Mouse (Mus musculus) hindbrain, postnatal 0 days (tissue): ENCODE data around the gene Slc22a14. TPM values are rescaled to one million over a fixed set of nuclear protein-coding genes. Genes with fewer than 3 reads are reported as not detected.

Experiments used
- ATAC-seq: fragments of 200-750 bp; cut with Nextera tagmentation; 2 replicates; pipeline ENCODE4 v1.8.0; 2017; ENCODE audit warnings: mild to moderate bottlenecking, moderate TSS enrichment, moderate library complexity
- DNase-seq: peaks from one replicate; pipeline ENCODE4 v3.0.0-alpha.2; 2015; ENCODE audit warnings: low spot score
- H3K27ac ChIP-seq: fragments of 300-500 bp; sonication (generic); 2 replicates; pipeline ENCODE4 v1.5.1; 2014; ENCODE audit warnings: mild to moderate bottlenecking
- H3K27me3 ChIP-seq: fragments of 300-500 bp; sonication (generic); 2 replicates; pipeline ENCODE4 v1.6.1; 2014; ENCODE audit warnings: low read length, mixed read lengths; ENCODE audit not compliant: insufficient read depth
- H3K36me3 ChIP-seq: fragments of 300-500 bp; sonication (generic); 2 replicates; pipeline ENCODE4 v1.6.1; 2014; ENCODE audit warnings: low read length, mixed read lengths; ENCODE audit not compliant: insufficient read depth
- H3K4me1 ChIP-seq: fragments of 300-500 bp; sonication (generic); 2 replicates; pipeline ENCODE4 v1.6.1; 2014; ENCODE audit warnings: antibody characterized with exemption, low read length, mixed read lengths; ENCODE audit not compliant: insufficient read depth
- H3K4me2 ChIP-seq: fragments of 300-500 bp; sonication (generic); 2 replicates; pipeline ENCODE4 v1.6.1; 2014; ENCODE audit warnings: low read depth, mild to moderate bottlenecking, low read length, moderate library complexity, mixed read lengths
- H3K4me3 ChIP-seq: fragments of 300-500 bp; sonication (generic); 2 replicates; pipeline ENCODE4 v1.5.1; 2014; ENCODE audit warnings: low read length
- H3K9ac ChIP-seq: fragments of 300-500 bp; sonication (generic); replicated peaks from 2 replicates; pipeline ENCODE4 v1.6.1; 2014; ENCODE audit warnings: mild to moderate bottlenecking, low read length, moderate library complexity, mixed read lengths
- H3K9me3 ChIP-seq: fragments of 300-500 bp; sonication (generic); 2 replicates; pipeline ENCODE4 v1.6.1; 2016; ENCODE audit warnings: low read length, mixed read lengths
- CTCF ChIP-seq: IDR thresholded peaks from 2 replicates; pipeline ENCODE4 v1.5.1; 2016; ENCODE audit warnings: antibody characterized with exemption, control low read depth, low read depth
- WGBS: fragments of 180-500 bp; shearing (Covaris S2); extraction: QIAGEN DNeasy Blood & Tissue Kit; methylation state at CpG from one replicate; pipeline ENCODE4 v1.1.7; 2014; 5-methylcytosine and 5-hydroxymethylcytosine counted together
- polyA plus RNA-seq: library from polyadenylated mRNA; unstranded; fragments of >200 nt; fragmentation: Nextera tagmentation; extraction: Ambion mirVana; gene quantifications from 2 replicates; pipeline ENCODE4 v1.2.1, GENCODE M21; 2015
- total RNA-seq: library from RNA; depleted of rRNA; stranded (reverse); fragments of >200 nt; gene quantifications from 2 replicates; pipeline ENCODE4 v1.2.3, GENCODE M21; 2014

The Slc22a14 gene
- total and polyA plus RNA-seq, 2 experiments from 2014 or later = not detected

DNA sequence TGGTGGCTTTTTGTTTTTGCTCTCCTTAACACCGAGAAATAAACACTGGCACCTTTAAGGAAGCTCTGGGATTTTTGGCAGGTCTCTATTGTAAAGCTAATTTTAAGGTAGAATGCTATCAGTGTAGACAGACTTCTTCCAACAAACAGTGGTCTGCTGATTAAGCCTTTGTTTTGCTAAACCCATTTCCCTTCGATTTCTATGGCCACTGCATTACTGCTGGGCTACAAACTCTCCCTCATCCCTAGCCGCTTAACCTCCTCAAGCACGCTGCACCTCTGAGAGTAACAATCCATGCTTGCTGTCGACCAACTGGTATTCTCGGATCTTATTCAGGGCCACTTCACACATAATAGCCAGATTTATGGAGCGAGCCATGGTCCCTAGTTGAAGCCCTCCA lies 44.4 kb downstream of the Slc22a14 start:
- Histone ChIP-seq H3K9ac (peak overlapping the region; percentile 83; the same call in 1 of the 2 replicates), H3K9me3 (no peaks in the 10 kb centered on the region), H3K27me3 (no peaks in the 10 kb centered on the region), H3K36me3 (no peaks in the 10 kb centered on the region), H3K4me1 (peaks cover 7% of the 10 kb centered on the region; the same call in 1 of the 2 replicates), H3K4me3 (peak overlapping the region; percentile 92), H3K27ac (0 out of 2 replicates have a peak overlapping the region, but pooled peaks have one; percentile 96), H3K4me2 (peak overlapping the region; percentile 94)
- 12% methylated on average over 7 of the region's 7 CpGs for WGBS
- TF ChIP-seq CTCF = no peak
- no peak for DNase-seq
- no peak for ATAC-seq

DNA sequence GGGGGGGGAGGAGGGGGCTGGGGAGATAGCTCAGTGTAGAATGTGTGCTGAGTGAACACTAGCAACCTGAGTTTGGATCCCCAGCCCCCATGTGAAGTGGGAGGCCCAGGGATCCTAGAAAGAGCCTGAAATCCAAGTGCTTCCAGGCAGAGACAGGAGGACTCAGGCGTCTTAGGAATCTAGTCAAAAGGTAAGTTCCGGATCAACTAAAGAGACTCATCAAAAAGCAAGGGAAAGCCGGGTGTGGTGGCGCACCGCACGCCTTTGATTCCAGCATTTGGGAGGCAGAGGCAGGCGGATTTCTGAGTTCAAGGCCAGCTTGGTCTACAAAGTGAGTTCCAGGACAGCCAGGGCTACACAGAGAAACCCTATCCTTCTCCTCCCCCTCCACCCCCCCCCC lies 44.9 kb downstream of the Slc22a14 start:
- no peak overlapping the region for H3K27ac ChIP-seq
- peak overlapping the region; percentile 94 for H3K4me2 ChIP-seq
- no peak overlapping the region for H3K4me3 ChIP-seq
- no peak for ATAC-seq
- no peak for DNase-seq
- H3K4me1 ChIP-seq = peaks cover 7% of the 10 kb centered on the region; the same call in 1 of the 2 replicates
- H3K9ac ChIP-seq = no peak overlapping the region; the same call in 1 of the 2 replicates
- no peaks in the 10 kb centered on the region for H3K9me3 ChIP-seq
- H3K36me3 ChIP-seq = no peaks in the 10 kb centered on the region
- no peak for TF ChIP-seq CTCF
- 88% methylated on average over 7 of the region's 7 CpGs for WGBS
- no peaks in the 10 kb centered on the region for H3K27me3 ChIP-seq

DNA sequence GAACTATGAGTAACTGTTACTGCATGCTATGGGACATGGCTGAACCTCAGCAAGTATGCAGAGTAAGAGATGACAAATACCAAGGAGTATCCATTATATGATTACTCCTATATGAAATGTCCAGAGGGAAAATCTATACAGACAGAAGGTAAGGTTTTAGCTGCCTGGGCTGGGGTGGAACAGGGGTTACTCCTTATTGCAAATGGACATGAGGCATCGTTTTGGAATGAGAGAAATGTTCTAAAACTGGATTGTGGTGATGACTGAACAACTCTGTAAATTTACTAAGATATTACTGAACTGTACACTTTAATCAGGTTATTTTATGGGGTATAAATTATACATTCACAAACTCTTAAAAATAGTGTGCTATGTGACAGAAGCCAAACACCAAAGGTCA lies 46.5 kb downstream of the Slc22a14 start:
- no peaks in the 10 kb centered on the region for H3K36me3 ChIP-seq
- no peak overlapping the region for H3K4me3 ChIP-seq
- no peak for DNase-seq
- no peaks in the 10 kb centered on the region for H3K27me3 ChIP-seq
- H3K4me1 ChIP-seq = peaks cover 7% of the 10 kb centered on the region; the same call in 1 of the 2 replicates
- H3K9me3 ChIP-seq = no peaks in the 10 kb centered on the region
- 93% methylated on average over 1 of the region's 1 CpGs for WGBS
- no peak overlapping the region for H3K27ac ChIP-seq
- H3K4me2 ChIP-seq = no peak overlapping the region
- no peak for TF ChIP-seq CTCF
- ATAC-seq = no peak
- no peak overlapping the region for H3K9ac ChIP-seq

DNA sequence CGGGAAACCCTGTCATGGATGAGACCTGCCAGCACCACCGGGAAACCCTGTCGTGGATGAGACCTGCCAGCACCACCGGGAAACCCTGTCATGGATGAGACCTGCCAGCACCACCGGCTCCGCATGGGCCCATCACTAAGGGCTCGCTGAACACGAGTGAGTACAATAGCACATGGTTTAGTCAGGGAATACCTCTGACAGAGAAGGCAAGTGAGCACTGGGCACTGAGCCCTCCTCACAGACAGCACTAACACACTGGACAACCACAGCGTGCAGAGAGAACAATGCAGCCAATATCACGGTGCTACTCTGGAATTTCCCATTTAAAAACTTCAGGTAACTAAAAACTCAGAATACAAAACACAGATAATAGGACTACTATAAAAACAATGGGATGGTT lies 52.3 kb downstream of the Slc22a14 start:
- ATAC-seq (no peak), DNase-seq (no peak)
- no peaks in the 10 kb centered on the region for H3K36me3 ChIP-seq

DNA sequence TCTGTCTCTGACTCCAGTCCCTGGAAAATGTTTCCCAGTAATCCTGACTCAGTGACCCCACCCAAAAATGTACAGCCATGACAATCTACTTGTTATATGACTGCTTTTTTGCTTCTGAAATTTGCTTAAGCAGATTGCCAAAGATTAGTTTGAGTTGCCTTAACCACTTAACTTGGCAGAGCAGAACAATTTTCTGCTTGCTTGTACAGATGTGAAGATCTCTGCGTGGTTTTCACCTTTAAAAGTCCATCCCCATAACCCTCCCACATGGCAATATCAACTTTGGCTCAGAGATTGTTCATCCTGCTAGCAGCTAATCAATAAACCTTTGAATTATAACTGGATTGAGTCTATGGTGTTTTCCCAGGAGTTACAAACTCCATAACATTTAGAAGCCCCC lies 56.3 kb downstream of the Slc22a14 start:
- no peak overlapping the region for H3K9ac ChIP-seq
- DNase-seq = no peak
- WGBS = 87% methylated on average over 1 of the region's 1 CpGs
- no peak overlapping the region for H3K4me2 ChIP-seq
- ATAC-seq = no peak
- H3K36me3 ChIP-seq = no peaks in the 10 kb centered on the region
- no peaks in the 10 kb centered on the region for H3K4me1 ChIP-seq
- no peaks in the 10 kb centered on the region for H3K27me3 ChIP-seq
- TF ChIP-seq CTCF = no peak
- H3K9me3 ChIP-seq = no peaks in the 10 kb centered on the region
- H3K27ac ChIP-seq = no peak overlapping the region
- no peak overlapping the region for H3K4me3 ChIP-seq

More for the DNA sequence above, 52.3 kb downstream of the Slc22a14 start:
- no peaks in the 10 kb centered on the region for H3K9me3 ChIP-seq
- H3K4me1 ChIP-seq = no peaks in the 10 kb centered on the region
- no peaks in the 10 kb centered on the region for H3K27me3 ChIP-seq
- H3K27ac ChIP-seq = no peak overlapping the region
- no peak overlapping the region for H3K4me3 ChIP-seq
- H3K9ac ChIP-seq = no peak overlapping the region
- 79% methylated on average over 10 of the region's 10 CpGs for WGBS
- no peak overlapping the region for H3K4me2 ChIP-seq
- TF ChIP-seq CTCF = no peak

DNA sequence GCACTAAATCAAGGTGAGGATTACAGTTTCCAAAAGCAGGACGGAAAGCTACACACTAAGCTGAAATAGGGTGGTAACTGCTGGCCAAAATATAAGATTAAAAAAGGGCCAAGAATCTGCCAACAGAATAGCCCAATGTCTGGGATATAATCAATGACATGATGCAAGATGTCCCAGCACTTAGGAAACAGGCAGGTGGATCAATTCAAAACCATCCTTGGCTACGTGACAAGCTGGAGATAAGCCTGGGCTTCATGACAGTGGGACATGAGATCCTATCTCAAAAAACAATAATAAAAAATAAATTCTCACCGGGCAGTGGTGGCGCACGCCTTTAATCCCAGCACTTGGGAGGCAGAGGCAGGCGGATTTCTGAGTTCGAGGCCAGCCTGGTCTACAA lies 59.5 kb downstream of the Slc22a14 start:
- Histone ChIP-seq H3K9ac (no peak overlapping the region), H3K4me1 (no peaks in the 10 kb centered on the region), H3K27ac (no peak overlapping the region), H3K4me3 (no peak overlapping the region), H3K9me3 (no peaks in the 10 kb centered on the region), H3K27me3 (no peaks in the 10 kb centered on the region), H3K4me2 (no peak overlapping the region), H3K36me3 (no peaks in the 10 kb centered on the region; the same call in 1 of the 2 replicates)
- TF ChIP-seq CTCF = no peak
- no peak for ATAC-seq
- whole genome bisulfite sequencing = 93% methylated on average over 7 of the region's 7 CpGs
- DNase-seq = no peak

DNA sequence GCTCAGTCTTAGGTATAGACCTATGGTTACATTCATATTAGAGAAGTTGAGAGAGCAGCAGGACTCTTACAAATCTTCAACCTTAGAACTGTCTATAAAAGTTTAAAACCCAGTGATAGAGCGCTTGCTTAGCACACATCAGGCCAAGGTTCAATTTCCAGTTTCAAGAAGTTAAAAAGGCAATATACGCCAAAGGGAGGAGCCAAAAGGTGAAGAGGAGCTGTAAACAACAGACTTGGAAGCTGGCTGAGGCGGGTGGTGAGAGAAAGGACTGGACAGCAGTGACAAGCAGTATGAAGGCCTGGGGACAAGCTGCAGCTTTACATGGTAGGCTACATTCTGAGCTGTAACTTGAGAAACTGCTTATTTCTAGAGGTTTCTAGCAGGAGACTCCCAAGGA lies 66.8 kb downstream of the Slc22a14 start:
- Histone ChIP-seq H3K9ac (no peak overlapping the region), H3K9me3 (no peaks in the 10 kb centered on the region), H3K4me3 (no peak overlapping the region), H3K36me3 (no peaks in the 10 kb centered on the region; the same call in 1 of the 2 replicates), H3K27me3 (no peaks in the 10 kb centered on the region), H3K4me1 (no peaks in the 10 kb centered on the region), H3K4me2 (no peak overlapping the region), H3K27ac (no peak overlapping the region)
- TF ChIP-seq CTCF = no peak
- WGBS = 98% methylated on average over 3 of the region's 3 CpGs
- ATAC-seq (no peak), DNase-seq (no peak)
